Mouse (Mus musculus) MN1 (cell line): ENCODE measurements around the gene Rbfox1.

Experiments
- DNase-seq: peaks from one replicate; pipeline ENCODE4 v3.0.0-alpha.2; 2016; ENCODE audit warnings: low spot score

Rbfox1 gene

GRCm38 (mm10) chr16:7241627-7242026, 1356.5 kb downstream of the Rbfox1 start:
- no peak for DNase-seq

DNA sequence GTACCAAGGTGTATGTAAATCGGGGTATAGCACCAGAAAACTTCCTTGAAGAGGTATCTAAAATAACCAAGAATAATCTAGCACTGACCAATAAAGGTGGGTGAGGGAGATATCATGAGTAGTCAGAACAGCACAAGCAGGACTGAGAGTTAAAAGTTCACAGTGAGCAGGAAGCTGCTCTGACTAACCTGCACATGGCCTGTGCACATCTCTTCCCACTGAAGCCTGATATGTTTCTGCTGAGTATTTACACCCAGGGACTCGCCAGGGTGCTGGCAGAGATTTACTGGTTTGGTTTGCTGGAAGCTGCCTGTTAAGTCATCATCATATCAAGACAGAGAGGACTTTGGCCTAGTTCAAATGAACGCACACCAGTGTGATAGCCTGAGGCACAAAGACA, 1357.3 kb downstream of the Rbfox1 start:
- no peak for DNase-seq

DNA sequence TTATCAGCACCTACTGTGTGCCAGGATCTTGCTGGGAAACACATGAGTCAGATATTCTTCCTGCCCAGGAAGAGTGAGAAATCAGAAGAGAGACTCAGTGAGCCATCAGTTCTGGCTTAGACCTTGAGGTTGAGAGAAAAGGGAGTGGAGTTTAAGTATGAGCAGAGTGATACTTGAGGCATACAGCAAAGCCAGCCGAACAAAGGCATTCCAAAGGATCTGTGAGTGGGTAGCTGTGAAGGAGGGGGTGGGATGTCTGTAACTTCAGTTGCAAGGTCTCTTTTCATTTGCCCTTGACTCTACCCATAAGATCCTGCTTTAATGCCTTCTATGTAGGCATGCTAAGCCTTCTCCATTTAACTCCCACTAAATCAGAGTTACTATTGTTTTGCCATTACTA, 1359.2 kb downstream of the Rbfox1 start:
- DNase-seq = no peak

GRCm38 (mm10) chr16:7251696-7252095, 1366.5 kb downstream of the Rbfox1 start:
- no peak for DNase-seq

- no peak for DNase-seq
Measured at GRCm38 (mm10) chr16:7257366-7257765, 1372.2 kb downstream of the Rbfox1 start.

DNA sequence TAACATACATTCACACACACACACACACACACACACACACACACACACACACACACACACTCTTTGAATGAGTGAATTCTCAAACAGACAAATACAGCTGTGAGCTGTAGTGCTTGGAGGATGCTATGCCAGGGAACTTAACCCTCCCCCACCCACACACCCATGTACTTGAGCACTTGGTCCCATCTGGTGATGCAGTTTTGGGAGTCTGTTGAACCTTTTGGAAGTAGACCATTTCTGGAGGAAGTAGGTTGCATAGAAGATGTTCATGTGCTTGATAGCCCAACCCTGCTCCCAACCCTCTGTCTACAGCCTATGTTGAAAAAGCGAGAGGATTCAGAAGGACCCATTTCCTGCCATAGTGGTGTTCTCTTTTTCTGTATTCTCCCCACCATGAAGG, 1378.1 kb downstream of the Rbfox1 start:
- DNase-seq = no peak

DNA sequence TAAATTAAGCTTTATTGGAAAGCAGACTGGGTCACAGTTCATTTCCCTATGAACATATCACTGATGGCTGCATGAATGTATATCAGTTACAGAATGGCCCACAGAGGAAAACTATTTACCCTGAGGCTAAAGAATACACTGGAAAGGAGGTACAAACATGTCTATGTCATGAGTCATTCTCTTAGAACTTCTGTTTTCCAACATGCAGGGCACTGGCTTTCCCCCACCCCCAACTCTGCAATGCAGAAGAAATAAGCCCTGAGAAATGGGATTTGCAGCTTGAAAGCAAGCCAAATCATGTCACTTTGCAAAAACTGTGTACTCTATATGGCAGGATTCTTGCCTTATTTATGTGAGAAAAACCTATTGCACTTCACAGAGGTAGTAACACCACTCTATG, 1380.6 kb downstream of the Rbfox1 start:
- no peak for DNase-seq

DNA sequence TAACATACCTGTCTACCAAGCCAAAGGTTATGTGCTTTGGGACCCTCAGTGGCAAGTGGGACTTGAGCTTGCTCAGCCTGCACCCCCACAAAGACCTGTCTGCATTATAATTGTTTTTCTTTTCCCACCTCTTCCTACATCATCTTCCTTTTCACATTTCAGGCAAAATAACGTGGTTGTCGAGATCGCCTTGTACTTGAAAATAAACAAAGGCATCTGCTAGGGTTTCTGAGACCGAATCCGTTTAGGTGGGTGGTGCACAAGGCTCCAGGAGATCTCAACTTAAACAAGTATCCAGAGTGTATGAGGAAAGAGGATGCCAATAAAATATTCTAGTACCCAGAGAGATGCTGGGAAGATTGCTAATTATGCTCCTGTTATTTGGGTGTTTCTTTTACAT, 1390.3 kb downstream of the Rbfox1 start:
- no peak for DNase-seq

GRCm38 (mm10) chr16:7275901-7276300, 1390.7 kb downstream of the Rbfox1 start:
- DNase-seq = no peak

DNA sequence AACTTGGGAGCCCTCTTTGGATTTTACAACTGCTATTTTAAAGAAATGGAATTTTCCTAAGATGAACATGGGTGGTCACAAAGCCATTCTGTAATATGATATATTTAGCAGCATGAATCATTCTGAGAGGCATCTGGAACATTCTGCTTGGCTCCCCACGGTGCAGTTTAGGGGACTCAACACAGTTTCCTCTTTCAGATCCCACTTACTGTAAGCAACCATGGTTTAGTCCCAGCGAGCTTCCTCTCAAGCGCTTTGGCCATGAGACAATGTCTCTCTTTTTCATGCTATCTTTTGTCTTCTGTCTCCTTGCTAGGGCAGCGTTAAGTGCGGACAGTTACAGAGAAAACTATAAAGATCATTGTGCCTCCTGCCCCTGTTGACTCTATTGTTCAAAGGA, 1394.4 kb downstream of the Rbfox1 start:
- no peak for DNase-seq

DNA sequence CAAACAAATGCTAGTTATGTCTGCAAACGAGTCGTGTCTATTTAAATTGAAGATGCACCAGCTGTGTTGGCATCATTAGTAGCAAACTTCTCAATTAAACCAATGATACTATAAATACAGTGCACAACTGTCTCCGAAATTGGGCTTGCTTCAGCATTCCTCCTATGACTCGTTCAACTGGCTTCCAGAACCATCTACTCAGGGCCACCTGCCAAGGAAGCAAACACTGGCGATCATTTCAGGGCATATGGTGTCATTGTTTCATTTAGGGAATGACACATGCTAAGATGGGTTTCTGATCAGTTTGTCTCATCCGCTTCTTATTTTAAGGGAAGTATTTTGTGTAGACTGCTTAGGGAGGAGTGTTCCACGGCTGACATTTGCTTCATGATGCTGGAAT, 1397.1 kb downstream of the Rbfox1 start:
- DNase-seq = no peak

DNA sequence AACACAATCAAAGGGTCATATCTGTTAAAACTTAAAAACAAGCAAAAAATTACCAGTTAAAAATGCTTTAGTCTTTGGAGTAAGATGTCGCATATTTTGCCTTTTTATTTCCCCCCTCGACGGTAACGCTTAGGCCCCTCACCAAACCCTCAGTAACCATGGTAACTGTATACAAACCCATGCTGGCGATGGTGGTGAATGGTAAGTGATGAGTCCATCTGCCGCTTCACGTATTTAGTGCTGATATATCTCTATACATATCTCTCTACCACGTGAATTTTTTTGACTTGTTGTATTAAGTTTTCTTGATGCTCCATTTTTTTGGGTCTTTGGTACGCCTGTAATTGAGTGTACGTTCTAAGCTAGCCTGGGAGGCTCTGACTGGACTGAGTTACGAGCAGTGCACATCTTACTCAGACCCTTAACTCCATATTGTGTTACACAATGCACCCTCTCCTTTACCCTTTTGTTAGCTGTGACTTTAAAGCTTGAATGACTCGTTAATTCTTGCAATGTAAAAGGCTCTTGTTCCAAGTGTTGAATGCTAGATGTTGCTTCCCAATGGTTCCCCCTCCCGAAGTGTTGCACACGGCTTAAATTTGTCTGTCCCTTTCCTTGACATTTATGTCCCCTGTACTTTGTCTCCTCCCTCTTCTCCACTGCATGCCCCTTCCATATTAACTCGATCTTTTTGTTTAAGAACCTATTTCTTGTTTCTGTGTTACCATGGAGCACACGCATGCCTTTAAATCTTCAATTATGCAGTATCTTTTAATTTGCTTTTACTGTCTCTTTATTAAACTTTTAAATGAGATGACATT, 1408.0 kb downstream of the Rbfox1 start:
- DNase-seq = no peak

DNA sequence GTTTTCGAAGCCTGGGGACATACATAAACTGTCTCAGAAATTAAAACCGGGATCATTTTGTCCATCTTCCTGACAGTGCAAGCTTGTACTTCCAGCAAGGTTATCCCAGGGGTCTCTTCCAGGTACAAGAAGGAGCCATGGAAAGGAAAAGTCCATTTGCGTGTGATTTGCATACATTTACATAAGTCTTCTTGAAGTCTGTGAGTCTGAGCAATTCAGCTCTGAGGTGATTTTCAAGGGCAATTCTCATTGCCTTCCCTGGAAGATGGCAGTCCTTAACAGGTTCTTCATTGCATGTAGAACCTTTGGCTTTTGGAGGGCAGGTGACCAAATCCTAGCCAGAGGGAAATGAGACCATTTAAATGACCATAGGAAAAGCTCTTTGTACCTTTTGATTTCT, 1417.3 kb downstream of the Rbfox1 start:
- DNase-seq = no peak

DNA sequence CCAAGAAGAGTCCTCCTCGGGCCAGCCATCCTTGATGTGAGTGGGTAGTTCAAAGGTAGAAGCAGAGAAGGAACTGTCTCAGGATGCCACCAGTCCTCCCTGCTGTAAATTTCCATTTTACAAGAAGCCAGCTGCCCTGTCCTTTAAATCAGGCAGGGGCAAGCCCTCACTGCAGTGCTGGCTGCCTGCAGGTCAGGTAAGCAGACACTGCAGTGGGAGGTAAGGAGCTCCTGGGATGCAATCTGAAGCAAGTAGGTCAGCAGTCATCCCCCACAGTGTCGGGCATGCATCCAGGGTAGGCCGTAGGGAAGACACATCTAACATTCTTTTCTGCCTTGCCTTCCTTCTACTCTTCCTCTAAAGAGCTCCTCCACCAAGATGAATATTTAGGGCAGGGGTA, 1444.0 kb downstream of the Rbfox1 start:
- no peak for DNase-seq

GRCm38 (mm10) chr16:7341186-7341585, 1456.0 kb downstream of the Rbfox1 start:
- no peak for DNase-seq

DNA sequence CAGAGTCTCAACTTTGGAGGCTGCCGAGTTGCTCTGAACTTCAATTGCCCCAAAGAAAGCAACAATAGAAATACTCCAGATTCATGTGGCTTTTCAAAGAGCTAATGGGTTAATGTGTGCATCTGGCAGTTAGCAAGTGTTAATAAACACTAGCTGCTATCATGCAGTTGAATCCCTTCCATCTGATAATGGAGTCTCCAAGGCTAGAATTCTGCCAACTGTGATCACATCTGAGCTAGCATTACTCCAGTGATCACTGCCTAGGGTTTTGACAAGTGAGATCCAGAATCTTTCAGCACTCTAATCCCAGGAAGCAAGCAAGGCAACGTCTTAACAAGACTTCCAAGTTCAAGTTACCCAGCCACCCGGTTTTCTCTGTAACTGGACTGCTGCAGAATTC, 1460.1 kb downstream of the Rbfox1 start:
- no peak for DNase-seq

DNA sequence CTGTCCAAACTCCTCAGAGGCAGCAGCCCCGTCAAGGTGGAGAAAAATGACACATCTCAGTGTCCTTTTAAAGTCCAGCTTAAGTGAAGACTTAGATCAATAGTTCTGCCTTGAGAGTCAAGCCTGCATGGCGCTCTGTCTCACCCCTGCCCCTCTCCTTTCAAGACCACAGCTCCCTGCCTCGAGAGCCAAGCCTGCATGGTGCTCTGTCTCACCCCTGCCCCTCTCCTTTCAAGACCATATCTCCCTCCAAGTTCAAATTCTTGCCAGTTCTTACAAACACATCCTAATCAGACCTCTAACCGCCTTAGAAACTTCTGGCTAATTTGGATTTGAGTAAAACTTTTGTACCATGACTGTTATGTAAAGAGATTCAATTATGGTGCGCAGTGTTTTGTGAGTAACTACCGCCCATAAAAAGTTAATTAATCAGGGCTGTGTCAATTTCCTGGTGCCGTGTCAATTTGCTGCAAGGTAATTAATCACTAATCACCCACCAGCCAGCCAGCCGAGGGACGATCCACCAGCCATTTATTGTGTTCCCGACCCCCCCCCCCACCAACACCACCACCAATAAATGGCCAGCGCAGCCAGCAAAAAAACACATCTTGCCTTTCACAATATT, 1461.0 kb downstream of the Rbfox1 start:
- DNase-seq = no peak

GRCm38 (mm10) chr16:7347522-7348165, 1462.5 kb downstream of the Rbfox1 start:
- no peak for DNase-seq

GRCm38 (mm10) chr16:7352808-7353207, 1467.7 kb downstream of the Rbfox1 start:
- DNase-seq = no peak

- no peak for DNase-seq
Measured at GRCm38 (mm10) chr16:7354116-7354515, 1469.0 kb downstream of the Rbfox1 start.

- DNase-seq = no peak
Measured at GRCm38 (mm10) chr16:7359043-7359442, 1473.9 kb downstream of the Rbfox1 start.

DNA sequence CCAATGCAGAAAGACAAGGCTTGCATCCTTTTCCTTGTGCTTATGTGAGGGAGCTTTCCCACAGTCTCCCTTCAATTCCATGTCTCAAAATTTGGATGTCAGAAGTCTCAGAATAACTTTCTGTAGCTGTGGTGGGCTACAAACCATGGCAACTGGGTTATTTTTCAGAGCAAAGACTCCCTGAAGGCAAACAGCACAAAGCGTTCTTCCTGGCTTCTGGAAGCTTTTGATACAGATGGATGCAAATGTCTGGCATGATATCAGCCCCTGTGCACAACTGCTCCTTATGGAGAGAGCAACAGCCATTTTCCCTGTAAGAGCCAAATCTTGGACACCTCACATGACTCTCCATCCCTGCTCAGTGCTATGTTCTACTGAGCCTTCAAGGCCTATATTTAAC, 1475.6 kb downstream of the Rbfox1 start:
- no peak for DNase-seq

DNA sequence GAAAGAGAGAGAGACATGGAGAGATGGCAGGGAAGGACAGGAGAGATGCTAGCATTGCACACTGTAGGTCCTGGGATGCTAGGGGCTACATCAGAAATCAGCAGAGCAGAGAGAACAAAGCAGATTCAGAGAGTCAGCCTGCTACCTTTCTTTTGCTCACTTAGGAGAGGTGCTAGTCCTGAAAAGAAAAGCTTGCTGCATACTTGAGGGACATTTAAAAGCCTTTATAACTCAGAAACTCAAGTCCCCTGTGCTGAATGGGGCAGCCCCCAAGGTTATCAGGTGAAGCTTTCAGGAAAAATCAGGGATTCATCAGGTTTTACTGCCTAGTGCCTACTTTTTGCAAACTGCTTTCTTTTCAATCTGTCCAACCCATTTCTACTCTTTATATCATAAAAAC, 1480.7 kb downstream of the Rbfox1 start:
- no peak for DNase-seq
